Mouse (Mus musculus): ENCODE results near the gene Panx1.
A peak's percentile ranks its signal among the peaks of the same experiment; 100 is the strongest.

Panx1 gene

GRCm38 (mm10) chr9:15023049-15023448, 22.2 kb downstream of the Panx1 start:
- no peak for DNase-seq (ENCODE audit: low spot score in 2 of 2)

GRCm38 (mm10) chr9:15021156-15021555, 24.1 kb downstream of the Panx1 start:
- no peak for DNase-seq (ENCODE audit: low spot score in 2 of 2)

GRCm38 (mm10) chr9:15020561-15021080, 24.7 kb downstream of the Panx1 start:
- no peak for DNase-seq (ENCODE audit: low spot score in 2 of 2)

- no peak for DNase-seq (ENCODE audit: low spot score in 2 of 2)
Observed at GRCm38 (mm10) chr9:15018756-15019131, 26.5 kb downstream of the Panx1 start.

DNA sequence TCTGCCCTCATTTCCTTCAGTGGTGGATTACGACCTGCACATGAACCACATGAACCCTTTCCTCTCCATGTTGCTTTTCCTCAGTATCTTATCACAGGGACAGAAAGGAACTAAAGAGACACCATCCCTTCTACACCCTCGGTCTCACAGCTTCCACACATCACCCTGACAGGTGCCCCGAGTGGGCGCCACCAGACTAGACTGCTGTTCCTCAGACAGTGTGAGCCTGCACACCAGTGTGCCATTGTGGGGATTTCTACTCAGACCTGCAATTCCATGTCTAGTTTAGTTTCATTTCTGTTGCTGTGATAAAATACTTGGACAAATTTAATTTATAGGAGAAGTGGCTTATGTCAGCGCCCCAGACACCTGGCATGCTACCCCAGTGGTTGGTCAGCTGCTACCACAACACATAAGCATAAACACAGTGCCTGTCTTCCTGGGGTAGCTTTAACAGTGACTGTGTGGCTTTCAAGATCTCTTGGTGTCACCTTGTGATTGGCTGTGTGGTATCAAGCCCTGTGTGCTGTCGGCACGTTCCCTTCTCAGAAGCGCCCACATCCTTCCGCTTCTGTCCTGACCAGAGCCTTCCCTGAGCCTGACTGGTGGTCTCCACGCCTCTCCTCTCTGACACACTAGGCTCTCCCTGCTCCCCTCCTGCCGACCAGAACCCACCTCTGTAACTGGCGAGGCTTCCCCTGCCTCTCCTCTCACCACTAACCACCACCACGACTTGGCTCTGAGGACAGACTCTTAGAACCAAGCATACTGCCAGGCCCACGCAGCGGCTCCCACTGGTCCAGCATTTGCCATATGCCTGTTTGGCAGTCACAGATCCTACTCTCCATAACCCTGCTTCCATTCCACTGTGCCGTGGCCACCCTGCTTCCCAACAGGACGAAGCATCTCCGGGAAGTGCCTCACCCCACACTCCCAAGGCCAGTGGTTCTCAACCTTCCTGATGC, 27.2 kb downstream of the Panx1 start:
- peak; percentile 77 to 86 for DNase-seq (ENCODE audit: low spot score in 2 of 2)

DNA sequence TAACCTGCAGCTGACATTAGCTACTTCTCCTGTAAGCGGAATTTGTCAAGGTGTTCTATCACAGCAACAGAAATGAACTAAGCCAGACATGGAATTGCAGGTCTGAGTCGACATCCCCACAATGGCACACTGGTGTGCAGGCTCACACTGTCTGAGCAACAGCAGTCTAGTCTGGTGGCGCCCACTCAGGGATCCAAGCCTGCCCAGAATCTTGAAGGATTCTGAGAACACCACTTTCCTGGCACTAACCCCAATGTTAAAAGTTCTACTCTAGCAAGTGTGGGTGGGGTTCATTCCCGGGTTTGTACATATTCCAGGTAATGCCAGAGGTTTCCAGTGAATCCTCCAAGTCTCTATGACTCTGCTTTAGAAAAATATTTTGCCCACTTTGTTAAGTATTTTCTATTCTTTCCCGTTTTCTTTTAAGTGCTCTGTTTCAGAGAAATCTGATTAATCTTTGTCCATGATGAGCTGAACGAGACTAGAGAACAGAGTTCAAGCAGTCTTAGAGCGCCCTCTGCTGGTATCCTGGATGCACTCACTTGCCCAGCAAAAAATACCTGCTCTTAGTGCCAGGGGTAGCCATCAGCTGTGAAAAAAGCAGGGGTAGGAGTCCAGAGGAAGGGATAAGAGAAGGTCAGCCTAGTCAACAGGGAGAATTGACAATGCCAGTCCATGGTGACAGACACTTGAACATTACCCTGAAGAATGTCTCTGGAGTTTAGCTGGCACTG, 29.9 kb downstream of the Panx1 start:
- DNase-seq (ENCODE audit: low spot score in 2 of 2) = peak; percentile 67 to 73

DNA sequence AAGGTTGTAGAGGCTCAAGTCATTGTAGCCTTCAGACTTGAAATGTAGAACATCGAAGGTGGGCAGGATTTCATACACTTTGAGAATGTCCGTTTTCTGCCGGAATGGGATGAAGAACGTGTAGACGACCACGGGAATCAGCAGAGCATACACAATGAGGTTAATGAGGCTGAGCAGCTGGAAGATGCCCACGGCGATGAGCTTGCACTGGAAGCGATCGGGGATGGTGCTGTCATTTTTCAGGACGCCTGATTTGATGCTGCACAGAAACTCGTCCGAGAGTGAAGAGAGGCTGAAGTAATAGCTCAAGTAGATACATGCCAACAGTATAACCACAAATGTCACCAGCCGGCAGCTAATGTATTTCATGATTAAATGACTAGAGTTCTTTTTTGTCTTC, 37.7 kb downstream of the Panx1 start:
- no peak for DNase-seq (ENCODE audit: low spot score in 2 of 2)

GRCm38 (mm10) chr9:15004298-15004685, 41.0 kb downstream of the Panx1 start:
- DNase-seq (ENCODE audit: low spot score in 2 of 2) = no peak

DNA sequence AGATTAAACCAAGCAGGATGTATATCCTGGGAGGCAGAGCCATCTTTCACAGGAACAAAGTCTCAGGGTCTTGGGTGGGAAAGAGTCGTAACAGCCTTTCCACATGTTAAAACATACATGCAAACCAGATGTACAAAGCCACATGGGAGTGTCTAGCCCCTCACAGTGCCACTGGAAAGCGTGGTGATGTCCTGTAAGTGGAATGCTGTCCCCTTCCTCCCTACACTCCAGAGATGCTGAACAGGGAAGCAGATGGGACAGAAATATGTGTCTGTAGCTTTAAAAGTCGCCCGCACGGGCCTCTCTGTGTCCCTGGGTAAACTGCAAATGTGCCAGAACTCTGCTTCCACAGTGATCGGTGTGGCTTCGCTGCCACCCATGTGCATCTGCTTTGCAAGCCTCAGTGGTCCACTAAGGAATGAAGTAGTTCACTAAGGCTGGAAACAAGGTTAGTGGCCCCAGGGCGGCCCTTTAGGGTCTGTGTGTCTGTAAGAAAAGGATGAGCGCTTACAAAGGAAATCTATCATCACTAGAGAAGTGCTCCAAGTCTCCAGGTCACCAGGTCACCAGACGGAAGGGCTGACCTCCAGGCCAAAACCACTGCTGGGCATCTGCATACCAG, 41.5 kb downstream of the Panx1 start:
- DNase-seq (ENCODE audit: low spot score in 2 of 2) = no peak

- no peak for DNase-seq (ENCODE audit: low spot score in 2 of 2)
Observed at GRCm38 (mm10) chr9:15002995-15003613, 42.2 kb downstream of the Panx1 start.

- no peak for DNase-seq (ENCODE audit: low spot score in 2 of 2)
Observed at GRCm38 (mm10) chr9:14998790-14999189, 46.5 kb downstream of the Panx1 start.

DNA sequence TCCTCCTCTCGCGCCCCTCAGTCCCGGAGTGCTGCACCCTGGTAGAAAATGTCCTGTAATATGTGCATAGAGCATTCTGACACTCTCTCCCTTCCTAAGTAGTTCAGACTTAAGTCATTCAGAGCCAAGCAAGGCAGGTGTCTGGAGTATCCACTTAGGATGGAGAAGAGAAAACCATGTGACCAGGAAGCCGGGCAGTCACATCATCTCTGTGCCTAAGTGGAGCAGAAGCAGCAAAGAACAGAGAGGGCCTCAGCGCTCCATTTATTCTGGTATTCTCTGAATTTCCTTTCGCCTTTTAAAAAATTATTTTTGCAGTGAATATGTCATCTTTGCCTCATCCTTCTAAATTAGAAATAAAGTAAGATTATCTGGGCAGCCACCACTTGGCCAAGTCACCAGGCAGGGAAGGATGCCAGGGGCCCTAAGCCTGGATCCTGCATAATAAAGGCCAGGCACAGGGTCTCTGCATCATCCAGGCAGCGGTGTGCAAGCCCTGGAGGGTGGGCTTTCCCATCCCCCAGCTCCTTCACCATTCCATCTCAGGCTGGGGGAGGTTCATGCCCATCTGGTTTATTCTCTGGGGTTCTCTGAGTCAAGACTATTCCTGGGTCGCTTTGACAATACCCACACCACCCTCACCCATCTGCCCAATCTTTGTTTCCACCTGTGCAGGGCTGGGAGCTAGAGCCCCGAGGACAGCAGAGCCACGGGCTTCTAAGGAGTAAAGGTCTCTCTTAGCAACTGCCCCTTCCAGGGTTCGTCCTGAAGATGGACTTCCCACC, 47.8 kb downstream of the Panx1 start:
- DNase-seq (ENCODE audit: low spot score in 2 of 2) = no peak

GRCm38 (mm10) chr9:14995525-14995924, 49.8 kb downstream of the Panx1 start:
- no peak for DNase-seq (ENCODE audit: low spot score in 2 of 2)

GRCm38 (mm10) chr9:14988606-14989293, 56.5 kb downstream of the Panx1 start:
- DNase-seq (ENCODE audit: low spot score in 2 of 2) = no peak

- no peak for DNase-seq (ENCODE audit: low spot score in 2 of 2)
Observed at GRCm38 (mm10) chr9:14983141-14983540, 62.1 kb downstream of the Panx1 start.

- no peak for DNase-seq (ENCODE audit: low spot score in 2 of 2)
Observed at GRCm38 (mm10) chr9:14982683-14983082, 62.6 kb downstream of the Panx1 start.

DNA sequence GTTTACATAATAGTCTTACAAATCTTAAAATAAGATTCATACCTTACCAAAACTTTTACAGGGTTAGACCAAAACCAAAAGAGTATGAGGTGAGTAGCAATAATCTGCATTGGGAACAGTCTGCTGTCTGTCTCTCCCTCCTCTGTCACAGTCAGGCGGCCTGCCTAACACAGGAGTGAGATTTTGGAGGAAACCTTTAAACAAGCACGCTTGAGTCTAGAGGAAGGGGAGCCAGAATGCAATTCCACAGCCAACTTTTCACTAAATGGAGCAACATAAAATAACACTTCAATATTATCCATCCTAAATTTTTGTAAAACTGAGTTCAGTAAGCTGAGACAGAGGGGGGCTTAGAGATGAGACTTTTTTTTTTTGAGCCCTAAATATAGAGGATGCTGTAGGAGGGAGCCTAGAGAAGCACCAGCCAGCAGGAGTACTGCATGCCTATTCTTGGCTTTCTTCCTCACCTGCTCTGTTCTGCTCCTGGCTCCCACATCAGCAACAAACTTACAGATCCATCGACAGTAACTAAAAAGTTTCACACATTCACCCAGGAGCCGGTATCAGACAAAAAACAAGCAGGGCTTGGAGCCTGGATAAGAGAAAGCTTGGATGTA, 63.6 kb downstream of the Panx1 start:
- no peak for DNase-seq (ENCODE audit: low spot score in 2 of 2)

- DNase-seq (ENCODE audit: low spot score in 2 of 2) = no peak
Observed at GRCm38 (mm10) chr9:14974251-14975232, 70.7 kb downstream of the Panx1 start.

GRCm38 (mm10) chr9:14973762-14974161, 71.5 kb downstream of the Panx1 start:
- no peak for DNase-seq (ENCODE audit: low spot score in 2 of 2)

All from natural killer cell, adult 2 months (primary cell).